Mouse (Mus musculus) ES-E14 (cell line): ENCODE measurements at regions not wholly inside any gene's neighbourhood (a gene's known extent, or its start where the extent isn't known, plus 50 kb on each side); places are given as distances from the start of the nearest gene placed in this dataset.

Experiments
- MAFK ChIP-seq: IDR thresholded peaks from 2 replicates; pipeline ENCODE4 v1.6.1; 2014; ENCODE audit warnings: mild to moderate bottlenecking, low read depth, low read length, inconsistent platforms; ENCODE audit not compliant: insufficient read depth
- ZC3H11A ChIP-seq: IDR thresholded peaks from 2 replicates; pipeline ENCODE4 v1.6.1; 2012; ENCODE audit warnings: low read depth, mild to moderate bottlenecking, inconsistent platforms, low read length, borderline replicate concordance
- ZNF384 ChIP-seq: IDR thresholded peaks from 2 replicates; pipeline ENCODE4 v1.6.1; 2012; ENCODE audit warnings: low read depth, low read length, inconsistent platforms

DNA sequence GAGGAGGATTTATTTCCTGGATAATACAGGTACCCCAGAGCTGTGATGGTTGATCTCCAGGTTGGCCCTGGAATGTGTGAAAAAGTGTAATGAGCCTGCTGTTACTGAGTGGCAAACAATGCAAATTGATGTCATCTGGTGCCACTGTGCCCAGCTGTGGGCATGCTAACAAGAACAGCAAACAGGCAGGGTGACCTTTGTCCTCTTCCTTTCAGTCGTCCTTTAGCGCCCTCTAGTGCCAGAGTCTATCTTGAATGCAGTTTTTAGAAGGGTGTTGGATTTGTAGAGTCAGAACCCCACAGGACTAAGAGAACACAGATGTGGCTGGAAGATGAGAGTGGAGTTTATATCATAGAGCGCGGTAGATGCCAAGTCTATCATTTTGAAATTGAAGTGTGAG, 164.3 kb downstream of the Sdhaf3 start:
- TF ChIP-seq ZC3H11A (peak; percentile 45; the same call in 1 of the 2 replicates), ZNF384 (no peak), MAFK (no peak)
